Mouse (Mus musculus) midbrain, embryonic 16.5 days (tissue): ENCODE data around the gene Csdc2. TPM values are rescaled to one million over a fixed set of nuclear protein-coding genes. Genes with fewer than 3 reads are reported as not detected.

ENCODE experiments used
- ATAC-seq: fragments of 200-750 bp; cut with Nextera tagmentation; 2 replicates; pipeline ENCODE4 v1.8.0; 2017; ENCODE audit warnings: moderate TSS enrichment
- H3K27ac ChIP-seq: fragments of 300-500 bp; sonication (generic); 2 replicates; pipeline ENCODE4 v1.5.1; 2014; ENCODE audit warnings: mild to moderate bottlenecking, low read length, mixed read lengths
- H3K27me3 ChIP-seq: fragments of 300-500 bp; sonication (generic); 2 replicates; pipeline ENCODE4 v1.6.1; 2014; ENCODE audit warnings: low read depth, low read length, mixed read lengths; ENCODE audit not compliant: control insufficient read depth, insufficient read depth
- H3K36me3 ChIP-seq: fragments of 300-500 bp; sonication (generic); 2 replicates; pipeline ENCODE4 v1.6.1; 2014; ENCODE audit warnings: mild to moderate bottlenecking, low read length, moderate library complexity, mixed read lengths; ENCODE audit not compliant: control insufficient read depth, insufficient read depth
- H3K4me1 ChIP-seq: fragments of 300-500 bp; sonication (generic); 2 replicates; pipeline ENCODE4 v1.6.1; 2014; ENCODE audit warnings: mild to moderate bottlenecking, low read length, mixed read lengths; ENCODE audit not compliant: control insufficient read depth, insufficient read depth
- H3K4me2 ChIP-seq: fragments of 300-500 bp; sonication (generic); 2 replicates; pipeline ENCODE4 v1.6.1; 2014; ENCODE audit warnings: mild to moderate bottlenecking, low read length, mixed read lengths
- H3K4me3 ChIP-seq: fragments of 300-500 bp; sonication (generic); 2 replicates; pipeline ENCODE4 v1.5.1; 2014; ENCODE audit warnings: low read depth, mild to moderate bottlenecking, low read length, moderate library complexity, mixed read lengths
- H3K9ac ChIP-seq: fragments of 300-500 bp; sonication (generic); 2 replicates; pipeline ENCODE4 v1.6.1; 2014; ENCODE audit warnings: low read depth, low read length, mixed read lengths
- H3K9me3 ChIP-seq: fragments of 300-500 bp; sonication (generic); replicated peaks from 2 replicates; pipeline ENCODE4 v1.6.1; 2014; ENCODE audit warnings: mild to moderate bottlenecking, low read length, mixed read lengths; ENCODE audit not compliant: control insufficient read depth, poor library complexity, severe bottlenecking
- WGBS: fragments of 180-500 bp; shearing (Covaris S2); extraction: QIAGEN DNeasy Blood & Tissue Kit; methylation state at CpG from one replicate; pipeline ENCODE4 v1.1.7; 2014; 5-methylcytosine and 5-hydroxymethylcytosine counted together
- polyA plus RNA-seq: library from polyadenylated mRNA; unstranded; fragments of >200 nt; fragmentation: Nextera tagmentation; extraction: Ambion mirVana; gene quantifications from 2 replicates; pipeline ENCODE4 v1.2.1, GENCODE M21; 2015

The Csdc2 gene
- polyA plus RNA-seq, 1 experiment from 2014 or later: 293 TPM

DNA sequence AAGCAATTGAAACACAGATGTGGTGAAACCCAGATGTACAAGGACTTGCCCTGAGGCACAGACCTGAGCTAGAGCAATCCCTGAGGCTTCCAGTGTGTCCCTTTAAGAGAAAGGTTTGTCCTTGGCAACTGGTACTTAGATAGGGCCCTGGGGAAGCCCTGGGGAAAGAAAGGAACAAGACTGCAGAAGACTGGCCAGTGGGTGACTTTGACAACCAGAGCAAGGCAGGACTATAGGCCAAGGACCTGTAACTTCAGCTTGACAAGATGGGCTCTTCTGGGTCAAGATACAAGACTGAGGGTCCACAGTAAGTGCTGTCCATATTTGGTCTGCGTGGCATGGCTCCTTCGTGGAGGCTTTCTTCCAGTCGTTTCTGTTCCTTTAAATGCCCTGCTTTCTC lies 51.1 kb downstream of the Csdc2 start, which contains the start of gene Xrcc6:
TSS of gene Xrcc6 (plus strand) at position 190 of the 400 bp plus-strand sequence.
- no peak within 1 kb of the TSS for H3K4me2 ChIP-seq
- H3K4me3 ChIP-seq: no peak within 1 kb of the TSS
- no peaks in the 10 kb centered on the region for H3K9me3 ChIP-seq
- no peak for ATAC-seq
- H3K27ac ChIP-seq: no peak within 1 kb of the TSS
- H3K36me3 ChIP-seq: no peaks in the 10 kb centered on the region
- no peak within 1 kb of the TSS for H3K9ac ChIP-seq
- peaks cover 3% of the 10 kb centered on the region; the same call in 1 of the 2 replicates for H3K4me1 ChIP-seq
- H3K27me3 ChIP-seq: no peaks in the 10 kb centered on the region
- WGBS: 80% methylated on average over 3 of the region's 3 CpGs

DNA sequence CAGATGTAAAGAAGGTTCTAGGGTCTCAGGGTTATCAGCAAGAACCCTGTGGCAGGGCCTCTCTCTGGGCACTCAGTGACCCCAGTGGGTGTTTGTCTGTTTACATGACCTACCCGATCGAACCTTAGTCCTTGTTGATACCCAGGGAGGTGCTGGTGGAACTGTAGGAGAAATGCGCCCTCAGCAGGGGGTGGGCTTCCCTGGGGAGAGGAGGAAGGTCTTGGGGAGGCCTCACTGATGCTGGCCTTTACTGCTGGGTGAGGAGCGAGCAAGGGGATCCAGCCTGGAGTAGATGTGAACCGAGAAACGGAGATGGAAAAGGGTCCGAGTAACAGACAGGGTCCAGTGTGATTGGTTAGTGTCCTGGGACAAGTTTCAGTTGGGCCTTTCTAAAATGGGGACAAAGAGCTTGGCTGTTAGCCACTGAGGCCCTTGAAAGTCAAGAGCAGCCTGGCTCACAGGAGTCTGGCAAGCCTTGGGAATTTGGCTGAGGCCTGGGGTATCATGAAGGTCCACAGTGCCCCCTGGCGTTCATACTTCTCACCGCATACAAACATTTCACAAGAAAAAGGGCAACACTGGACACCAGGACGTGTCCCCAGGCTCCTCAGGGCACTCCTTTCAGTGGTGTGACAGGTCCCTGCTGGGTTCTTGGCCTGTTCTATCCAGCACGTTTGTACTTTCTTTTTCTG lies 53.0 kb downstream of the Csdc2 start:
- no peaks in the 10 kb centered on the region for H3K36me3 ChIP-seq
- no peaks in the 10 kb centered on the region for H3K27me3 ChIP-seq
- 44% methylated on average over 11 of the region's 11 CpGs for WGBS
- H3K4me1 ChIP-seq: peaks cover 3% of the 10 kb centered on the region; the same call in 1 of the 2 replicates
- no peaks in the 10 kb centered on the region for H3K9me3 ChIP-seq
- no peak overlapping the region for H3K9ac ChIP-seq
- H3K4me3 ChIP-seq: no peak overlapping the region
- peak overlapping the region; percentile 26; the same call in 1 of the 2 replicates for H3K27ac ChIP-seq
- ATAC-seq: peak; percentile 66; the same call in 1 of the 2 replicates
- H3K4me2 ChIP-seq: no peak overlapping the region

DNA sequence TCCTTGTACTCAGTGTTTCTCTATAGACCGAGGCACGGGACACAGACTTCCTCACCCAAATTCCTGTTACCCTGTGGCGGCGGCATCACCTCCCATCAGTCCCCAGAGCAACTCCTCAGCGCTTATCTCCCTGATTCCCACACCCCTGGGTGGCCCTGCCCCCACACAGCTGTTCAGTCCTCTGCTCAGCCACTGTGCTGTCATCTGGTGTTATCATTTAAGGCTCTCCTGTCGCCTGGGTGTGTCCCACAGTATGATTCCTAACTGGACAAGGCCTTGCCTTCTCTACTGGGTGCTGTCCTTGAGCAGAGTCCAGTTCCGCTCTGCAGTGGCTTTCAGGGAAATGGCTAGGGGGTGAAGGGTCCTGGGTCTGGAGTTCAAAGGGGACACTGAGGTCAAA lies 54.0 kb downstream of the Csdc2 start:
- H3K4me2 ChIP-seq: no peak overlapping the region
- no peak overlapping the region for H3K27ac ChIP-seq
- H3K4me3 ChIP-seq: no peak overlapping the region
- H3K27me3 ChIP-seq: no peaks in the 10 kb centered on the region
- H3K4me1 ChIP-seq: peaks cover 3% of the 10 kb centered on the region; the same call in 1 of the 2 replicates
- H3K36me3 ChIP-seq: peaks cover 6% of the 10 kb centered on the region
- no peak for ATAC-seq
- 60% methylated on average over 7 of the region's 7 CpGs for WGBS
- no peak overlapping the region for H3K9ac ChIP-seq
- no peaks in the 10 kb centered on the region for H3K9me3 ChIP-seq

DNA sequence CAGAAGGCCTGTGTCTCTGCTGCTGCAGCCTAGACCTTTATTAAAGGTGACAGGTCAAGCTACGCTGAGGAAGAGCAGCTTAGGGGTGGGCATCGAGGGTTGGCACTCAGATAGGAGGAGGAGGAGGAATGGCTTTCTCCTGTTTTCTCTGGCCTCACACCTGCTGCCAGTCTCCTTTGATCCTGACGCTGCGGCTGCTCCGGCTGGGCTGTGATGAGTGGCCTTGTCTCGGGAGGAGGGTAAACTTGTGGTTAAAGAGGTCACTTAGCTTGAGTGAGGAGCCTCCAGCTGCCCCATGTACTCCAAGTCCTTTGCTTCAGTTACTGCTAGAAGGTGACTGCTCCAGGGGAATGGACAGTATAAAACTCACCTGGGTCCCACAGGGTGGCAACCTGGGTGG lies 57.4 kb downstream of the Csdc2 start:
- Histone ChIP-seq H3K27me3 (no peaks in the 10 kb centered on the region), H3K36me3 (peaks cover 14% of the 10 kb centered on the region), H3K4me2 (no peak overlapping the region), H3K27ac (no peak overlapping the region), H3K9me3 (no peaks in the 10 kb centered on the region), H3K9ac (no peak overlapping the region), H3K4me1 (peaks cover 3% of the 10 kb centered on the region; the same call in 1 of the 2 replicates), H3K4me3 (no peak overlapping the region)
- 88% methylated on average over 6 of the region's 6 CpGs for WGBS
- ATAC-seq: no peak

Other genes starting within 250 kb of the Csdc2 start
- gene Chadl, start 239.5 kb upstream of the Csdc2 start, polyA plus RNA-seq: 41.4 and 42.5 TPM in 2 replicates
- gene Zc3h7b, start 191.7 kb upstream of the Csdc2 start, polyA plus RNA-seq: 53.1 and 54.2 TPM in 2 replicates
- gene Rangap1, start 191.2 kb upstream of the Csdc2 start, polyA plus RNA-seq: 157 and 161 TPM in 2 replicates
- gene Tef, start 134.3 kb upstream of the Csdc2 start, polyA plus RNA-seq: 22.7 and 22.8 TPM in 2 replicates
- 15.6 and 17.1 TPM in 2 replicates for gene Tob2, start 78.0 kb upstream of the Csdc2 start, polyA plus RNA-seq
- 107 and 117 TPM in 2 replicates for gene Phf5a, start 64.8 kb upstream of the Csdc2 start, polyA plus RNA-seq
- 252 and 272 TPM in 2 replicates for gene Aco2, start 64.5 kb upstream of the Csdc2 start, polyA plus RNA-seq
- 74.3 and 77.2 TPM in 2 replicates for gene Polr3h, start 10.5 kb upstream of the Csdc2 start, polyA plus RNA-seq
- gene Pmm1, start 24.2 kb downstream of the Csdc2 start, polyA plus RNA-seq: 81.4 and 107 TPM in 2 replicates
- gene 1700029P11Rik, start 43.8 kb downstream of the Csdc2 start, polyA plus RNA-seq: not detected in 2 replicates
- 36.5 and 37.3 TPM in 2 replicates for gene Xrcc6, start 51.1 kb downstream of the Csdc2 start, polyA plus RNA-seq
- gene Desi1, start 97.1 kb downstream of the Csdc2 start, polyA plus RNA-seq: 46.4 and 47.2 TPM in 2 replicates
- 217 and 249 TPM in 2 replicates for gene Snu13, start 110.8 kb downstream of the Csdc2 start, polyA plus RNA-seq
- not detected in 2 replicates for gene 4930407I10Rik, start 122.4 kb downstream of the Csdc2 start, polyA plus RNA-seq
- gene Mei1, start 133.2 kb downstream of the Csdc2 start, polyA plus RNA-seq: 0.05 TPM in 1 of 2 replicates, not detected in the other
- 10.5 and 11.3 TPM in 2 replicates for gene Ccdc134, start 191.2 kb downstream of the Csdc2 start, polyA plus RNA-seq
- gene Srebf2, start 210.4 kb downstream of the Csdc2 start, polyA plus RNA-seq: 194 and 218 TPM in 2 replicates